In genomic region chr7:65047700-65048099, GRCm38 (mm10) we compare ENCODE assay signal across 16 mouse cellular contexts.
"Had no signal": no experiment of that assay in that cellular context is flagged by ENCODE, and none has a peak within 500 bp of the region (broad histone marks: within the 10 kb centered on the region; RNA-seq: fewer than 3 reads in every experiment).

No protein-coding gene starts in this region.

- H3K27ac ChIP-seq: lung, embryonic 15.5 days; macrophage; midbrain, embryonic 12.5 days; neural tube, embryonic 12.5 days; stomach, embryonic 15.5 days; stomach, postnatal 0 days had no signal

- H3K36me3 ChIP-seq: lung, embryonic 15.5 days; midbrain, embryonic 12.5 days; neural tube, embryonic 12.5 days; stomach, embryonic 15.5 days had no signal

- H3K4me1 ChIP-seq: lung, embryonic 15.5 days; megakaryocyte, embryonic 14.5 days; stomach, embryonic 15.5 days had no signal

- H3K4me3 ChIP-seq: lung, embryonic 15.5 days; megakaryocyte, embryonic 14.5 days; midbrain, embryonic 12.5 days; neural tube, embryonic 12.5 days; stomach, embryonic 15.5 days had no signal

- ATAC-seq: liver, postnatal 0 days; lung, postnatal 0 days had no signal

- H3K4me2 ChIP-seq: lung, embryonic 15.5 days; midbrain, embryonic 12.5 days; neural tube, embryonic 12.5 days; stomach, embryonic 15.5 days had no signal

- H3K9me3 ChIP-seq: lung, embryonic 15.5 days; midbrain, embryonic 12.5 days; neural tube, embryonic 12.5 days; stomach, embryonic 15.5 days had no signal

- DNase-seq: liver, postnatal 0 days; lung, adult 2 months; lung, postnatal 14 days; lung, postnatal 36 days; midbrain, embryonic 14.5 days; right cerebral cortex, postnatal 14 days; thymus, adult 2 months; thymus, postnatal 25 days had no signal

- H3K27me3 ChIP-seq: lung, embryonic 15.5 days; megakaryocyte, embryonic 14.5 days; midbrain, embryonic 12.5 days; neural tube, embryonic 12.5 days; stomach, embryonic 15.5 days had no signal

- H3K9ac ChIP-seq: liver, postnatal 0 days; lung, embryonic 15.5 days; midbrain, embryonic 12.5 days; neural tube, embryonic 12.5 days; stomach, embryonic 15.5 days had no signal
